Mouse (Mus musculus) liver, adult 2 months (tissue): ENCODE results near the gene 6430628N08Rik. TPM values are rescaled to one million over a fixed set of nuclear protein-coding genes. Genes with fewer than 3 reads are reported as not detected.

ENCODE experiments used
- DNase-seq: peaks from one replicate; pipeline ENCODE4 v3.0.0-alpha.2; 2011; ENCODE audit warnings: low read depth, low spot score; ENCODE audit errors: extremely low read depth
- H3K27ac ChIP-seq: fragments of 200-500 bp; replicated peaks from 2 replicates; pipeline ENCODE4 v1.5.1; 2012; ENCODE audit warnings: low read depth, mild to moderate bottlenecking, control low read depth, inconsistent platforms, low read length; ENCODE audit not compliant: insufficient read depth
- H3K27me3 ChIP-seq: fragments of 200-500 bp; 2 replicates; pipeline ENCODE4 v1.6.1; 2012; ENCODE audit warnings: mild to moderate bottlenecking, moderate library complexity, low read length, inconsistent platforms; ENCODE audit not compliant: control insufficient read depth, insufficient read depth
- H3K36me3 ChIP-seq: fragments of 200-500 bp; 2 replicates; pipeline ENCODE4 v1.6.1; 2012; ENCODE audit warnings: low read length, inconsistent platforms; ENCODE audit not compliant: control insufficient read depth, insufficient read depth
- H3K4me1 ChIP-seq: fragments of 200-500 bp; 2 replicates; pipeline ENCODE4 v1.6.1; 2011; ENCODE audit warnings: low read length; ENCODE audit not compliant: control insufficient read depth, insufficient read depth
- H3K4me3 ChIP-seq: fragments of 200-500 bp; 2 replicates; pipeline ENCODE4 v1.5.1; 2011; ENCODE audit warnings: low read depth, mild to moderate bottlenecking, control low read depth, low read length, moderate library complexity; ENCODE audit not compliant: insufficient read depth
- H3K79me2 ChIP-seq: fragments of 200-500 bp; 2 replicates; pipeline ENCODE4 v1.6.1; 2012; ENCODE audit warnings: inconsistent platforms, mild to moderate bottlenecking, low read length, moderate library complexity; ENCODE audit not compliant: control insufficient read depth, insufficient read depth
- H3K9ac ChIP-seq: fragments of 200-500 bp; 2 replicates; pipeline ENCODE4 v1.6.1; 2012; ENCODE audit warnings: low read depth, mild to moderate bottlenecking, control low read depth, inconsistent platforms, low read length
- CTCF ChIP-seq: fragments of 200-500 bp; IDR thresholded peaks from 2 replicates; pipeline ENCODE4 v1.5.1; 2011; ENCODE audit warnings: low read depth, low read length, control low read depth
- POLR2A ChIP-seq: fragments of 200-500 bp; IDR thresholded peaks from 2 replicates; pipeline ENCODE4 v1.6.1; 2011; ENCODE audit warnings: low read length, control low read depth; ENCODE audit not compliant: insufficient read depth; ENCODE audit errors: extremely low read depth
- WGBS: fragments of 180-500 bp; shearing (Covaris S2); methylation state at CpG from one replicate; pipeline ENCODE4 v1.1.7; 2018; 5-methylcytosine and 5-hydroxymethylcytosine counted together
- polyA plus RNA-seq: library from polyadenylated mRNA; depleted of rRNA; stranded (reverse); fragments of >200 nt; gene quantifications from 2 replicates; pipeline ENCODE4 v1.2.3, GENCODE M21; 2012
- total RNA-seq: library from RNA; depleted of rRNA; stranded (reverse); fragments of >200 nt; gene quantifications from 2 replicates; pipeline ENCODE4 v1.2.3, GENCODE M21; 2014

6430628N08Rik gene
- total and polyA plus RNA-seq, 2 experiments = not detected

DNA sequence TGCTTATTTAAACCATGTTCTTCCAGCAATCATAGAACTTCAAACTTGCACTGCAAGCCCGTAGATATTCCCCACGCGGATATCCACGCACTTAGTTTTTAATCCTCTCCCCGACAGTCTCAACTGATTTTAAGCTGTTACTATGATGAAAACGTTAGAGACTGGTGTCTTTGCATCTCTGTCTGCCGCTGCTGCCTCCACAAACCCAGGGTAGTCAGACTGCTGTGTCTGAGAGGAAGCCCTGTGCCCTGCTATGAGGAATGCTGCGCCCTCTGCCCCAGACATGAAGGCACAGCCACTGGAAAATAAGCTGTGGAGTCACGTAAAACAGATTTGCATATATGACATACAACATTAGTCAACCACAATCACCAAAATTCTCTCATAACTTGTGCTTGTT, 11.6 kb upstream of the 6430628N08Rik start:
- Histone ChIP-seq H3K27me3 (no peaks in the 10 kb centered on the region), H3K4me1 (no peaks in the 10 kb centered on the region), H3K27ac (no peak overlapping the region), H3K9ac (no peak overlapping the region), H3K79me2 (no peaks in the 10 kb centered on the region), H3K36me3 (peaks cover 12% of the 10 kb centered on the region; the same call in 1 of the 2 replicates), H3K4me3 (no peak overlapping the region)
- DNase-seq = no peak
- no peak for TF ChIP-seq POLR2A
- TF ChIP-seq CTCF = no peak
- 72% methylated on average over 9 of the region's 9 CpGs for WGBS

- Histone ChIP-seq H3K79me2 (no peaks in the 10 kb centered on the region), H3K4me3 (no peak overlapping the region), H3K9ac (no peak overlapping the region), H3K4me1 (no peaks in the 10 kb centered on the region), H3K27me3 (no peaks in the 10 kb centered on the region), H3K27ac (no peak overlapping the region), H3K36me3 (peaks cover 2% of the 10 kb centered on the region; the same call in 1 of the 2 replicates)
- no peak for TF ChIP-seq POLR2A
- TF ChIP-seq CTCF = no peak
- DNase-seq = no peak
- 30% methylated on average over 1 of the region's 1 CpGs for WGBS
These were observed 9.3 kb upstream of the 6430628N08Rik start for GRCm38 (mm10) chr4:115881183-115881582.

- Histone ChIP-seq H3K9ac (no peak overlapping the region), H3K79me2 (no peaks in the 10 kb centered on the region), H3K4me1 (no peaks in the 10 kb centered on the region), H3K27me3 (no peaks in the 10 kb centered on the region), H3K27ac (no peak overlapping the region), H3K36me3 (no peaks in the 10 kb centered on the region), H3K4me3 (no peak overlapping the region)
- no peak for TF ChIP-seq CTCF
- 39% methylated on average over 4 of the region's 4 CpGs for WGBS
- DNase-seq = no peak
These were observed 8.3 kb upstream of the 6430628N08Rik start for GRCm38 (mm10) chr4:115882195-115882594.

DNA sequence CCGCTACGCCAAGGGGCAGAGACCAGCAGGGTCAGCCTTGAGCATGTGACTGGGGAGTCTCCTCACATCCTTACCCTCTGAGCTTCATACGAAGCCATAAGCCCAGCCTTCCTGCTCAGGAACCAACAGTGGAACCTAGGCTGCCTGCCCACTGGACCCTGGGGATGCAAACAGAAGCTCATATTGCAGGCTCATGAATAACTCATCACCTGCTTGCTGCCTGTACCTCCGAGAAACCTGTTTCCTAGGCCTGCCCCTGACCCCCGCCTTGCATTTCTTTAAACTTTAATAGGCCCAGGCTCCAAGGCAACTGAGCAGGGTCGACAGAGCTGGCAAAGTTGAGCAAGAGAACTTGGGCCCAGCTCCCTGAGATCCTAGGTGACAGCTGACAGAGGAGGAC, 6.4 kb upstream of the 6430628N08Rik start, which contains the start of gene Kncn:
Gene Kncn (plus strand): TSS at position 379 of the 400 bp plus-strand sequence.
- Histone ChIP-seq H3K4me1 (no peaks in the 10 kb centered on the region), H3K9ac (no peak within 1 kb of the TSS), H3K4me3 (no peak within 1 kb of the TSS), H3K27ac (no peak within 1 kb of the TSS), H3K27me3 (no peaks in the 10 kb centered on the region; the same call in 1 of the 2 replicates), H3K79me2 (no peaks in the 10 kb centered on the region), H3K36me3 (no peaks in the 10 kb centered on the region)
- DNase-seq = no peak
- TF ChIP-seq CTCF (no peak), POLR2A (no peak)
- 78% methylated on average over 6 of the region's 6 CpGs for WGBS

DNA sequence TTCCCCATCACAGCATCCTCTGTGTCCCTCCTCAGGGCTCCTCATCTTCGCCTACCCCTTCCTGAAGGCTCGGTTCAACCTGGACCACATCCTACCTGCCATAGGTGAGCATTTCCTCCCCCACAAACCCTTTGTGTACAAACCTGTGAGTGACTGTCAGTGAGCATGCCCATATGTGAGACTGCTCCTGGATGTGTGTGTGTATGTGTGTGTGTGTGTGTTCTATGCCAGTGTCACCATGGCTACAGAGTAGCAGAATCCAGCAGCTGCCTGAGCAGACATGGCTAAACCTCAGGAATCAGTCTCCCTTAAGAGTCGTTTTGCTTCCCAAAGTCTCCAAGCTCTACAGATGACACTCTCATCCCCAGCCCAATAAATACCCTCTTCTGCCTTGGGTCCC, 4.6 kb upstream of the 6430628N08Rik start:
- Histone ChIP-seq H3K27me3 (peaks cover 8% of the 10 kb centered on the region), H3K27ac (no peak overlapping the region), H3K4me3 (no peak overlapping the region), H3K4me1 (no peaks in the 10 kb centered on the region), H3K9ac (no peak overlapping the region), H3K36me3 (no peaks in the 10 kb centered on the region), H3K79me2 (no peaks in the 10 kb centered on the region)
- DNase-seq = no peak
- TF ChIP-seq POLR2A = no peak
- no peak for TF ChIP-seq CTCF
- 70% methylated on average over 3 of the region's 3 CpGs for WGBS

DNA sequence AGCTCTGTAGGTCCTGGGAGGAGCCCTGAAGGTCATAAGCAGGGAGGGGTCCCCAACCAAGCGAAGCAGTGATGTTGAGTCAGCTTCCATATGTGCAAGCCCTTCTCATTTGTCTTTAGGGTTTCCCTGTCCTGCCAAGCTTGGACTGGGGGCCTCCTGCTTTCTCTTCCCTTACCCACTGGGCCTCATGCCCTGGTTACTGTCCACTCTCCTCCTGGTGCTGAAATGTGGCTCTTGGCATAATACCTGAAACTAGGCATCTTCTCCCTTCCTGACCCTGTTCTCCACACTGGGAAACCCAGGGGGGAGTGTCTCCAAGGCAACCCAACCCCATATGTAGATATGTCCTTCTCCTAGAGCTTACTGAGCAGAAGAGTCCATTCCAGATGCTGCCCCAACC, 3.6 kb upstream of the 6430628N08Rik start:
- H3K27ac ChIP-seq = no peak overlapping the region
- H3K36me3 ChIP-seq = no peaks in the 10 kb centered on the region
- TF ChIP-seq CTCF = no peak
- TF ChIP-seq POLR2A = no peak
- peaks cover 8% of the 10 kb centered on the region for H3K27me3 ChIP-seq
- DNase-seq = no peak
- no peak overlapping the region for H3K4me3 ChIP-seq
- H3K79me2 ChIP-seq = no peaks in the 10 kb centered on the region
- no peaks in the 10 kb centered on the region for H3K4me1 ChIP-seq
- no peak overlapping the region for H3K9ac ChIP-seq
- WGBS = 63% methylated on average over 1 of the region's 1 CpGs
